Mouse (Mus musculus): Measurements from ENCODE around the gene Vac14. TPM values are rescaled to one million over a fixed set of nuclear protein-coding genes. Genes with fewer than 3 reads are reported as not detected.

The Vac14 gene
- 10 to 100 TPM; 30.5 to 32.5 TPM for total RNA-seq (2021)

DNA sequence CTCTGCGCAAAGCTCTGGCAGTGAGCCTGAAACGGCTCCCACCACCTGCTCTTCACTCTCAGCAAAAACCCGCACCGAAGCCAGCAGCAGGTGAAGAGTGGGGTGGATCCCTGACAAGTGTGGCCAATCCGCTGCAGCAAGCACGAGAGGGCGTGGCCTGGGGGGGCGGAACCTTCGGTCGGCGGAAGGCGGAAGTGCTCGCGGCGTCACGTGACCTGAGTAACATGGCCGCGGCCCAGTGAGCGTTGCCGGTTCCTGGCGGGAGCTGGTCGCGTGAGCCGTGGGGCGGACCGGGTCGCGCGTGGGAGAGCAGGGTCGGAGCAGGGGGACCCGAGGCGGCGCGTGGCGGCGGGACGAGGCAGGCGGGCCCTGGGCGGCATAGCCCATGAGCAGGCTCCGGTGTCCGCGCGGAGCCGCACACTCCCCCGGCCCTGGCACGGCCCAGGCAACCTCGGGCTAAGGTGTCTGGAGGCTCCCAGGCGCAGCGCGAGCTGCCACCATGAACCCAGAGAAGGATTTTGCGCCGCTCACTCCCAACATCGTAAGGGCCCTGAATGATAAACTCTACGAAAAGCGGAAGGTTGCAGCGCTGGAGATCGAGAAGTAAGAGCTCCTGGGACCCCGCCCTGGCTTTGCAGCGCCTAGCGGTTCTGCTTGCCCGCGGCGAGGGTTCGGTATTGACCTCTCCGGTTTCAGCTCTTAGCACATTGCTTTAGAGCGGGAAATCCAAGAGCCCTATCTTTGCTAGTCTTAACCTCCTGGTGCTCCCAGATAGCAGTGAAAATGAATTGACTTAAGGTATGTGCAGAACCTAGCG, at the start of gene Vac14:
TSS of gene Vac14 (plus strand) at position 195 of the 817 bp plus-strand sequence.
- intact Hi-C loops (cut with DNase I): no loop called here
- peak; percentile 96 to 99 for DNase-seq (ENCODE audit: extremely low spot score in 1 of 2, low spot score in 2 of 2)

DNA sequence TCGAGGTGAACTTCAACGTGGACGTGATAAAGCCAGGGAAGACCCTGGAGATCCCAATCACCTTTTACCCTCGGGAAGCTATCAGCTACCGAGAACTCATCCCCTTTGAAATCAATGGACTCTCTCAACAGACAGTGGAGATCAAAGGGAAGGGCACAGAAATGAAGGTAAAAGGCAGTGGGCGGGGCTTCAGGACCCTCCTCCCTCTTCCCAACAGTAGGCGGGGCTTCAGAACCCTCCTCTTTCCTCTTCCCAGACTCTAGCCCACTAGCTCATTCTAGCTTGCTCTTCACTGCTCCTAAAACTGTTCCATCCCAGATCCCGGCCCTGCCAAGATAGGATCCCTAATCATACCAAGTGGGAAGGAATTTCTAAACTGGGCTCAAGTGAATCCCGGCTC, 25.7 kb upstream of the Vac14 start:
- DNase-seq (ENCODE audit: extremely low spot score in 1 of 2, low spot score in 2 of 2): no peak
- intact Hi-C loops (cut with DNase I): no loop called here

DNA sequence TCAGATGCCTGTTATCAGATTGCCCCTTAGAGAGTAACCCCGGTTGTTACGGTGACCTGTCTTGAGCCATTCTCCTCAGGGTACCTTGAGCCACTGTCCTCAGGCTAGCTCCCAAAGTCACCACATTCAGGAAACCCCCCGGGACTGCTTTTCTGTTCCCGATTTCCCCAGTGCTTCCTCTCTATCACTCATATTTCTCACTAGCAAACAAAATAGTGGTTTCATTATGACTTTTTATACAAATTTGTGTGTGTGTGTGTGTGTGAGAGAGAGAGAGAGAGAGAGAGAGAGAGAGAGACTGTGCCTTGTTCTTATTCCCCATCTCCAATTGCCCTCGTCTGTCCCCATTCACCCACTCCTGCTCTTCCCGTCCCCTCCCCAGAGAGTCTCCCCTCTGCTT, 24.2 kb upstream of the Vac14 start:
- intact Hi-C loops (cut with DNase I): no loop called here
- no peak for DNase-seq (ENCODE audit: extremely low spot score in 1 of 2, low spot score in 2 of 2)

DNA sequence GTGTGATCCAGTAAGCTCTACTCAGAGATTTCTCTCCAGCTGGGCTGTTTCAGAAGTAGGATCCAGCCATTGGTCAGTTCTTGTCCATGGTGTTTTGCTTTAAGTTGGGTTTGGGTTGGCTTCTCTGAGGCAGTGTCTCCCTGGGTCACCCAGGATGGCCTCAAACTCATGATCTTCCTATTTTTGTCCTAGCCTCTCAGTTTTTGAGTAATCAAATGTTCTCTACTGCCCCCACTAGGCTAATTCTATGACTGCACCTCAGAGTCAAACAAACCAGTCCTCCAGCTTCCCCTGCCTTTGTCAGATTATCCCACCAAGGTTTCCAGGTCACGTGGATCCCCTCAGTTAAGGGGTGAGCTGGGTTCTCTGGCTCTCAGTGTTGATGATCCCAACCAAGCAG, 13.8 kb upstream of the Vac14 start:
- intact Hi-C loops (cut with DNase I): loop anchor here (5.0 to 10.0 kb wide), 2 partner anchors 112 to 480 kb away; no protein-coding TSS in a partner anchor
- DNase-seq (ENCODE audit: extremely low spot score in 1 of 2, low spot score in 2 of 2): no peak

DNA sequence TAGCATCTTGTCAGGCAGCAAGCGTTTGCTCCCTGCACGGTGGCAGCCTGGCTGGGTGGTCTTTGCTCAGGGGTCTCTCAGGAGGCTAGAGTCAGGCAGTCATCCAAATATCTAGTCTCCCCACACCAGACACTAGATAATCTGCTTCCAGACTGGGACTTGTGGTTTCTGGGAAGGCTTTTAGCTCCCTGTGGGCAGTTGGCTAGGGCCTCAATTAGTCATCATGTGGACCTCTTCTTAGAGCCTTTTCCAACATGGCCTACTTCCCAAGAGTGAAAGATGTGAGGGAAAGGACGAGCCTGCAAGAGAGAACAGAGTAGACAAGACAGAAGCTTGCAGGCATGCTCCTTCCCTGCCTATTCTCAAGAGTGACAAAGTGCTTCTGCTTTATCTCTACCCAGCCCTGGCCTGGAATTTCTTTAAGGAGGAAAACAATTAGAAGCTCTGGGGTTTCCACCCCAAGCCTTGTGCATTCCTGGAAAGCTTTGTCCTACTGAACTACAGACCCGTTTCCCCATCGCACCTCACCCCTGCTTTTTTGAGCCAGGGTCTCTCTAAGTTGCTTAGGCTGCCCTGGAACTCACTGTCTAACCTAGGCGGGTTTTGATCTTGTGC, 12.9 kb upstream of the Vac14 start:
- no peak for DNase-seq (ENCODE audit: extremely low spot score in 1 of 2, low spot score in 2 of 2)
- intact Hi-C loops (cut with DNase I): loop anchor here (10.0 kb wide), 1 partner anchor 481 kb away; no protein-coding TSS in a partner anchor

DNA sequence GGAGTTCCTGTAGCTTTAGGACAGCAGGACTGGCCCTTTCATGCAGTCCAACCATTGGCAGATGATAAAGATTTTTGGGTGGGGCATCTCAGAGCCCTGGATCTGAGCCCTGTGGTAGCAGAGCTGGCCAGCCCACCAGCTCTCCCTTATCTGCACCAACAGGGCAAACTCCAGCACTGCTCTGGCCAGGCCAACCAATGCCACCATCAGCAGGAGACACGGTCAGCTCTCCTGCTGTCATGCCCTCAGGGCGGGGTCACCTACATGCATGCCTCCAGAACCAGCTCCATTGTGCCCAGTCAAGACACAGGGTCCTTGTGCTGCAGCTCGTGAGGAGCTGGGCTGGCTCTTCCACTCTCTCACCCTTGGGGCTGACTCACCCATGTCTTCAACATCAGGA, 2.7 kb upstream of the Vac14 start:
- DNase-seq (ENCODE audit: extremely low spot score in 1 of 2, low spot score in 2 of 2): no peak
- intact Hi-C loops (cut with DNase I): no loop called here

DNA sequence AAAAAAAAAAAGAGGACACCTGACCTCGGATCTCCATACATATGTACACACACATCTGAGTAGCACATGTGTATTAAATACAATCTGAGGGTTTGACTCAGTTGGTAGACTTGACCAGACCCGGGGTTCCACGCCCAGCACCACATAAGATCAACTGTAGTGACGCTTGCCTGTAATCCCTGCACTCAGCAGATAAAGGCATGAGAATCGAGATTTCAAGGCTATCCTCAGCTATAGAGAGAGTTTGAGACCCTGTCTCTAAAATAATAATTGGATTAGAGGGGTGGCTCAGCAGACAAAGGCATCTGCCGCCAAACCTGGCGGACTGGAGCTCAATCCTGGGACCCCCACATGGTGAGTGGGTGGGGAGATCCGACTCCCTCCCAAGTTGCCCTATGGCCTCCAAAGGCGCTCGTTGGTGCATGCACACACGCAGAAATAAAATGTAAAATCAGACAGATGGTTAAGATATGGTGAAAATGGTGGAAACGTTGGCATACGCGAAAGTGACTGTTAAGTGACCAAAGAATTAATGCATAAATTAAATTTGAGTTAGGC, 505 bp upstream of the Vac14 start:
- no peak for DNase-seq (ENCODE audit: extremely low spot score in 1 of 2, low spot score in 2 of 2)
- intact Hi-C loops (cut with DNase I): no loop called here

DNA sequence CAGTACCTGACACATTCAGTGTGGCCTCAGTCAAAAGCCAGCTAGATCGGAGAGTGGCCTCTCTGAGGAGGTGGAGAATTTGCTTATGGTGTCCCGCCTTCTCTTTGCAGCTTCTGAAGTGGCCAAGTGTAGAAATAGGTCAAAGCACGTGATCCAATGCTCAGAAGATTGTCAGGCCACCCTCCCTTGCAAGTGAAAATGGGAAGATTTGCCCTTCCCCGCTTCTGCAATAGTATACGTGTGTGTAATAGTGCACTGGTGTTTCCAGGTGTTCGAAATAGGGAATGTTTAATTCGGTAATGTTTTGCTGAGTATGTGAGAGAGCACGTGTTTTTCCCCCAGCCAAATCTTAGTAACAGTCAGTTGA, 806 bp downstream of the Vac14 start:
- intact Hi-C loops (cut with DNase I): no loop called here
- DNase-seq (ENCODE audit: extremely low spot score in 1 of 2, low spot score in 2 of 2): no peak

DNA sequence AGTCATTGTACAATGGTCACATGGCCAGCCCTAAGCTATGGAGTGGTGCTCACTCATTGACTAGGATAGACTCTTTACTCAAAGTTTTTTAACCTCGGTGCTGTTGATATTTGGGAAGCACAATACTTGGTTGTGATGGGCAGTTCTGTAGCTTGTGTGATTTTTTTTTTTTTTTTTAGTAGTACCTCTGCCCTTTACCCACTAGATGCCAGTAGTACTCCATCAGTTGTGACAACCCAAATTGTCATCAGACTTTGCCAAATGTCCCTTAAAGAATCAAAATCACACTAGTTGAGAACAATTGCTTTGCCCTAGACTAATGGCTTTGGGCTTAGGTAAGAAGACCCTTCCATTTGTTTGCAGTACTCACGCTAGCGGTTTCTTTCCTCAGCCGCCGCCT, 1.5 kb downstream of the Vac14 start:
- DNase-seq (ENCODE audit: extremely low spot score in 1 of 2, low spot score in 2 of 2): no peak
- intact Hi-C loops (cut with DNase I): no loop called here

DNA sequence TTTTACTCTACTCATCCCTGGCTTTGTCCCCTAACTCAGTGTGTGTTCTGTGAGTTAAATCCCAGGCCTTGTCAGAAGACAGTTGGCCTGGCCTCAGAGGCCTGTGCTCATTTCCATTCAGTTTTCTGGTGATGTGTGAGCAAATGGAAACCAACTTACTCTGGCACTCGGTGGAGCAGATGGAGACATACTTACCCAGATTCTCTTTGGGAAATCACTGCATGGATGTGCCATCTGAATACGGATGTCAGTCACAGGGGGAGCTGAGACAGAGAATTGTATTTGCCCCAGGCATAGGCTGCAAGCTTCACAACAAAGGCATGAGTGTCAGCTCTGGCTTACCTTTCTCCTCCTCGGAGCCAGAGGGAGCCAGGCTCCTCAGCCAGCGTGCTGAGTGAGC, 8.0 kb downstream of the Vac14 start:
- intact Hi-C loops (cut with DNase I): no loop called here
- DNase-seq (ENCODE audit: extremely low spot score in 1 of 2, low spot score in 2 of 2): no peak

DNA sequence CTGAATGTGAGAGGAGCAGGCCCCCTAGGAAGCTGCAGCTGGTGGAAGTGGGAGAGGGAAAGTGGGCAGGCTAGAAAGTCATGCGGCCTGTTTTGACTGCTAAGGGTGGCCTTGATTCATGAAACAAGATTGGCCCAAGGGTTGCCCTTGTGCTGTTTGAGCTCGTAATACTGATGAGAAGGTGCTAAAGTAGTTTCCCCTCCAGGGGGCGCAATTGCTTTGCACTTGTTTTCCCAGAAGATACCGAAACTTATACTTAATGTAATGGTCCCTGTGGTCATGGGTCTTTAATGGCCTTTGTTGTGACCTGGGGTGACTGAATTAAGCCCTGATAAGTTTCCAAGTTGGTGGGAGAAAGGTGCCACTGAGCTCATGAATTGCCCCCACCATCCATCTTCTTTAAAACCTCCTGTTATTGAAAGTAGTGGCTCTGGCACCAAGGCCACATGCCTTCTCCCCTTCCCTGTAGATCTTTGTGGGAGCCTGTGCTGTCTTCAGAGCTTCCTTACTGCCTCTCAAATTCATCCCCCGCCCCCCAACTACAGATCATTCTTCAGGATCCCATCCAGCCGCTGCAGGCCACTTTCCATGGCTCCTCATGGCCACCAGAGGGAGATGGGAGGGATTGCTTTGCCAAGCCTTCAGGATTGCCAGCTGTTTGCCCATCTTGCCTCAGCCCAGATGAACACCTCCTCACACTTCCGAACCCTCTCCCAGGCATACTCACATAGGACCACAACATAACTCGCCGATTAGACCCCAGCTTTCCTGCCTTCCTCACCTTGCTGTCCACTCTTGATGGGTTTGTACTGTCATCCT, 11.1 kb downstream of the Vac14 start:
- intact Hi-C loops (cut with DNase I): no loop called here
- peak in 1 of 2 experiments; percentile 64 for DNase-seq (ENCODE audit: extremely low spot score in 1 of 2, low spot score in 2 of 2)

DNA sequence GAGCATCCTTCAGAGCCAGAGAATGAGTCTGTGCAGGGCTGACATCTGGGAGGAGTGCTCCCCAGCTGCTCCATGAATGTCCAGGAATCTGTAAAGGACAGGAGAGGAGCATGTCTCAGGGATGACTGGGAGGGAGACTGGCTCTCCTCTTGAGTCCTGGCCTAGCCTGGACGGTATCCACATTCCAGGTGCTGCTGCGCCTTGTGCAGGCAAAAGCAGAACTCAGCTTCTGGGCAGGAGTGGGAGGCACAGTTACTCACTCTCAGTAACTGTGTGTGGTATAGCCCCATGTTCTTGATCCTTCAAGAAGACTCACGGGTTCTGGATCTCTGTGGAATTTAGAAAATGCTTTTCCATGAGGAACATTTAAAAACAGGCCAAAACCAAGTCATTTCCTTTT, 11.7 kb downstream of the Vac14 start:
- intact Hi-C loops (cut with DNase I): no loop called here
- no peak for DNase-seq (ENCODE audit: extremely low spot score in 1 of 2, low spot score in 2 of 2)

DNA sequence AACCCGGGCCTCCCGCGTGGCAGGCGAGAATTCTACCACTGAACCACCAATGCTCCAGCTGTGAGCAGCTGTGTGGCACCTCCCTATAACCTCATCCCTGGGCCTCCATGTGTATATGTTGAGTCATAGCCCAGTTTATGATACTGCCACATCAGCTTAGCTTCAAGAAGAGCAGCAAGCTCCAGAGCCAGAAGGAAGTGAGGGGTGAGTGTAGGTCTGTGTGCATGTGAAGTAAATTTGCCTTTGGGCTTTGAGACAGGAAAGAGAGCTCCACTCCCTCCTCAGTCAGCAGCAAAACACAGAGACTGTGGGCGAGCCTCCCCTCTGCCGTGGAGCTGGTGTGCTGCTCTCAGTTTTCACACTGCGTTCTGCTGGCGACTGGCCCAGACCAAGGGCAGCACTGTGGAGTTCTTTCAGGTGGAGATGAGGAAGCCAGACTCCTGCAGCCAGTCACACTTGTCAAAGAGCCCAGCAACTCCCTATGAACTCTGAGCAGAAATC, 12.2 kb downstream of the Vac14 start:
- DNase-seq (ENCODE audit: extremely low spot score in 1 of 2, low spot score in 2 of 2): peak; percentile 41 to 78
- intact Hi-C loops (cut with DNase I): no loop called here

DNA sequence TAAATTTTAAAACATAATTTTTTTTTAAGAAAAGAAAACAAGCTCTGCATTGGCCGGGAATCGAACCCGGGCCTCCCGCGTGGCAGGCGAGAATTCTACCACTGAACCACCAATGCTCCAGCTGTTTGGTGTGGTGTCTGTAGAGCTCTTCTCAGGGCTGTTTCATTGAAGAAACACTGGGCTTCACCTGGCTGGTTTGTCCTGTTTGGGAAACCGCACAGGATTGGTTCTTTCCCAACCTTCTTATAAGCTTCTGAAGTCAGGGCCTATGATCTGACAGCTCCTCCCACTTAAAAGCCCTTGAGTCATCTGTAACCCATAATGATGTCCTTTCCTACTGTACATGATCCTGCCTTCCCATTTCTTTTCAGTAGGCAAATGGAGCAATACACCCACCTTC, 12.8 kb downstream of the Vac14 start:
- intact Hi-C loops (cut with DNase I): no loop called here
- no peak for DNase-seq (ENCODE audit: extremely low spot score in 1 of 2, low spot score in 2 of 2)

DNA sequence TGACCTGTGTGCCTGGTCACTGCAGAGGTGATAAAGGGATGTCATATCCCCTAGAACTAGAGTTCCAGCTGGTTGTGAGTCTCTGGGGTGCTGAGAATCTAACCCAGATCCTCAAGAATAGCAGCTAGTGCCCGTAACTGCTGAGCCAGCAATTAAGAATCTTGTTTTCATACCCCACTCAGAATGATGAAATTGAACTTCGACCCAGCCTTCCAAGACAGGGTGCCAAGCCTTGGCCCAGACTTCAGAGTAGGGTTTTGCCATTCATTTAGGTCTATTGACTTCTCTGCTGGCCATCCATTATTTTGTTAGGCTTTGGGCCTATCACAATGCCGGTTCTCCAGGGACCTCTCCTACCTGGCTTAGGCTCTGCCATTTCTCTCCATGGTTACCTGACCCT, 15.4 kb downstream of the Vac14 start:
- intact Hi-C loops (cut with DNase I): no loop called here
- DNase-seq (ENCODE audit: extremely low spot score in 1 of 2, low spot score in 2 of 2): no peak

DNA sequence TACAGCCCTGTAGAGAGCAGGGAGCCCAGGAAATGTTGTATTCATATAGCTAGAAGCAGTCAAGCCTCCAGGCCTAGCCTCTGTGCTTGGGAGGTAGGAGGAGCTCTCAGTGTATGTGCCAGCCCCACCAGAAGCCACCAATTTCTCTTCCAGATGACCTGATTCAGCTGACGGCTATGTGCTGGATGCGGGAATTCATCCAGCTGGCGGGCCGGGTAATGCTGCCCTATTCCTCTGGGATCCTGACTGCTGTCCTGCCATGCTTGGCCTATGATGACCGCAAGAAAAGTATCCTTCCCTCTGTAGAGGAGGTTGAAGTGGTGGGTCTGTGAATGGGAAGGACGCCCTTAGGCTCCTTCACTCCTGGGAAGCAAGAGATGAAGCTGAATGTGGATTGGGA, 17.8 kb downstream of the Vac14 start:
- no peak for DNase-seq (ENCODE audit: extremely low spot score in 1 of 2, low spot score in 2 of 2)
- intact Hi-C loops (cut with DNase I): no loop called here

DNA sequence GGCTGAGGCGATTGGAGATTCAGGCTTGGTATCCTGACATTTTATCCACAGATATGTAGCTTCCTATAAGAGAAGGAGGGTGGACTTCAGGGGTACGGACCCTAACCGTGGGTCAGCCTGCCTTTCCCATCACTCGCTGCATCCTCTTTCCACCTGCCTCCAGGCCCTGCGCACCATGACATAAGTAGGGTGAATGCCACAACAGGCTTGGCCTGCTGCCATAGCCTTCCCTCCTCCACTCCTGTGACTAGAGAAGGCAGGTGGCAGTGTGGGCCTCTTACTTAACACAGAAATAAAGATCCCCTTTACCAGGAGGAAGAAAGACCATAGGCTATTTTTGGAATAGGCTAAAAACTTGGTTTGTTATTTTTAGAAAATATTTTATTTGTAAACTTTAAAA, 23.9 kb downstream of the Vac14 start:
- DNase-seq (ENCODE audit: extremely low spot score in 1 of 2, low spot score in 2 of 2): no peak
- intact Hi-C loops (cut with DNase I): loop anchor here (10.0 kb wide), 1 partner anchor 172 kb away; no protein-coding TSS in a partner anchor

DNA sequence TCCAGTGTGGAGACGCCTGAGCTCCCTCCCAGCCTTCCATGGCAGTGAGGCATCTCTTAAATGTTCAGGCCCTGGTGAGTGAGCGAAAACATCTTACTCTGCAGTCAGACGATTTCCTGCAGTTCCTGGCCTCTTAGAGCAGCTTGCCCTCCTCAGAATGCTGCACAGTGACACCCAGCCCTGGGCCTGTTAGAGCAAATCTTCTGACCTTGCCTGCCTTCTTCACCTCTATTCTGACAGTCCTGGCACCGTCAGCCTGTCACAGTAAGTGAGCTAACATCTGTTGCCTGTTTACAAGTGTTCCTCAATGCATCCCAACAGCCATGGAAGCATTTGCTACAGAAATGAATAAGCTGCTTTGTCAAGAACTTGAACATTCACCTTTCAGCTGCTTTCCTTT, 24.8 kb downstream of the Vac14 start:
- intact Hi-C loops (cut with DNase I): loop anchor here (10.0 kb wide), 1 partner anchor 172 kb away; no protein-coding TSS in a partner anchor
- DNase-seq (ENCODE audit: extremely low spot score in 1 of 2, low spot score in 2 of 2): no peak

DNA sequence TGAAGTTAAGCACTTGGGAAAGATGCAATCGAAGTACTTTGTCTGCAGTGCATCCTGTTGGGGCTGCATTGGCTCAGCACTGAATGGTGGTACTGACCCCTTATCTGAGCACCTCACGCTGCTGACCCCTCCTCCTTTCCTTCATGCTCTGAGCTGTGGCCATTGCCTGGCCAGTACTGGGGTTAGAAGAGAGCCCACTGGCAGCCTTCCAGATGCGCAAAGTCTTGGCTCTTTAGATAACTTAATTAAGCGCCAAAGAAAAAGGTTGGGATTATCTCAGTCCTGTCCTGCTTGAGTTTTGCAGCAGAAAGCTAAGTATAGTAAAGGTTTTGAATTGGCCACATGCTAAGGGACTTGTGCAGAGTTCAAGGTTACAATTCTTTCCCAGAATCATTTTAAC, 26.0 kb downstream of the Vac14 start:
- intact Hi-C loops (cut with DNase I): loop anchor here (10.0 kb wide), 1 partner anchor 170 kb away; no protein-coding TSS in a partner anchor
- no peak for DNase-seq (ENCODE audit: extremely low spot score in 1 of 2, low spot score in 2 of 2)
